Mouse (Mus musculus): ENCODE results near the gene Ttll1. TPM values are rescaled to one million over a fixed set of nuclear protein-coding genes. Genes with fewer than 3 reads are reported as not detected.

Ttll1 gene
- total and polyA plus RNA-seq, 3 experiments: 2.5 to 9.9 (median 4.9) TPM

DNA sequence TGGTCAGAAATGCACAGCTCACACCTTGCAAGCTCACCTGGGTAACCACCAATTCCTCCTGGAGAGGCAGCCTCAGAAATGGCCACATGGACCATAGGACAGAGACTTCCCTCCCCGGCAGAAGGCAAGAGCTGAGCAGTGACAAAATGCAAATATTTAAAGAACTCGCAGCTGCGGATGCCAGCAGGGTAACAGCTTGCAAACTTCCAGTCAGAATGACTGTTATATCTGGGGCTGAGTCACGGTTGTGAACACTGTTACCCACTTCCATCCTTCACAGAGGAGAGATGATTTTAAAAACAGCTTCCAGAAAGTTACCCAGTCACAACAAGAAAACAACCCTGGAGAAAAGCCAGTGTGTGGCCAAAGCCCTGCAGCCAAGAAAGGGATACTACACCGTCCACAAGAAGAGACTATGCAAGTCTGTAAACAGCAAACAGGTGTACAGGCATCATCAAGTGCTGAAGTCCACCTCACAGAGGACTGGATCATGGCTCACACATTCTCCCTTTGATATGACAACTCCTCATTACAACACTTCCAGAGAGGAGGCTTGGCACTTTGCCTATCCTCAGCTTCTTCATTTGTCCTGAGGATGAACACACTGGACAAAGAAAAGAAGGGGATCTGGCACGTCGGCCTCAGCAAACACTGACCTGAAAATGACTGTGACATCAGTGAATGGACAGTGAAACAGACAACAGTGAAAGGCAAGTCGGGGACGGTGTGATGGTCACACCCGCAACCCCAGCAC is 62.7 kb downstream of the Ttll1 start (continued):
- TF ChIP-seq ETS1 (conservative IDR thresholded peaks at IDR 0.05; ENCODE audit: low read depth, low read length) (peak; percentile 31), TBP (conservative IDR thresholded peaks at IDR 0.05; ENCODE audit: low read depth, low read length) (no peak), NELFE (IDR thresholded peaks at IDR 0.05; ENCODE audit: low read depth, low read length) (no peak)

GRCm38 (mm10) chr15:83445908-83446307 is 64.8 kb downstream of the Ttll1 start:
- Histone ChIP-seq H3K27ac (ENCODE audit: insufficient read depth, low read depth) (no peak overlapping the region), H3K4me3 (replicated peaks in 1 of 3; ENCODE audit: low read depth in 2 of 3, low read length in 2 of 3, poor library complexity in 1 of 3) (no peak overlapping the region), H3K79me2 (replicated peaks; ENCODE audit: control insufficient read depth, extremely low read depth, insufficient read depth, poor library complexity, severe bottlenecking) (peaks cover 17% of the 10 kb centered on the region), H3K27me3 (replicated peaks) (no peaks in the 10 kb centered on the region), H3K36me3 (replicated peaks in 1 of 2; ENCODE audit: control insufficient read depth in 1 of 2, insufficient read depth in 1 of 2, low read length in 1 of 2) (peaks cover 0 to 24% of the 10 kb centered on the region in 2 experiments), H3K4me2 (ENCODE audit: insufficient read depth, low read depth, poor library complexity, severe bottlenecking) (no peak overlapping the region), H3K4me1 (ENCODE audit: control insufficient read depth in 1 of 2, insufficient read depth in 2 of 2) (peaks cover 22 to 97% of the 10 kb centered on the region in 2 experiments), H3K9ac (ENCODE audit: insufficient read depth, low read depth) (no peak overlapping the region), H3K9me3 (replicated peaks; ENCODE audit: low read length) (no peaks in the 10 kb centered on the region)
- DNase-seq (ENCODE audit: extremely low read depth): no peak
- TF ChIP-seq EP300 (IDR thresholded peaks at IDR 0.05; ENCODE audit: low read length): no peak
- no peak for TF ChIP-seq ZMIZ1 (IDR thresholded peaks at IDR 0.05; ENCODE audit: low read depth, low read length)
- no peak for TF ChIP-seq ELF1 (IDR thresholded peaks at IDR 0.05; ENCODE audit: low read depth, low read length)
- TF ChIP-seq TCF12 (IDR thresholded peaks at IDR 0.05; ENCODE audit: low read depth, low read length): no peak
- no peak for TF ChIP-seq POLR2AphosphoS2 (IDR thresholded peaks at IDR 0.05; ENCODE audit: low read depth, low read length)
- TF ChIP-seq CHD2 (IDR thresholded peaks at IDR 0.05; ENCODE audit: low read length): no peak
- TF ChIP-seq CTCF (conservative IDR thresholded peaks at IDR 0.05 in 1 of 2, IDR thresholded peaks at IDR 0.05 in 1 of 2; ENCODE audit: low read depth in 2 of 2, low read length in 2 of 2): no peak
- in situ Hi-C loops (cut with MboI; ENCODE audit: low pct_ligation_motif_present, low pct_unique_long_range_greater_than_20kb, low sequenced_read_pairs) (no loop called here), dilution Hi-C loops (cut with MboI; ENCODE audit: extremely low pct_ligation_motif_present, extremely low pct_unique_long_range_greater_than_20kb, low sequenced_read_pairs) (no loop called here)

DNA sequence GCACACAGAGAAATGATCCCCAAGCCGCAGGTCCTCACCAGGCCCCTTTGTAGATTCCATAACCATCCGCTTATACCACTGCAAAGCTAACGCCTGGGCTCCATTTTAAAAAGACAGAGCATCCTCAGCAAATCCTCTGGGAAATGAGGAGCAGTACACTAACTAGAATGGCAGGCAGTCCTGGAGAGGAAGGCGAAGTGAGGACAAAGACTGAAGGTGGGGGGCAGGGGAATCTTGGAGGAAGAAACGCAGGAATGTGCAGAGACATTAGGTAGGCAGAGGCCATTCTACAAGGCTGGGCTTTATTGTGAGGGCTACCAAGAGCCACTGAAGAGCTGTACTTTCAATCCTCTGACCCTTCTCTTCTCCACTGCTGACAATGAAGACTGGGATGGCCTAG is 65.3 kb downstream of the Ttll1 start:
- TF ChIP-seq ETS1 (conservative IDR thresholded peaks at IDR 0.05; ENCODE audit: low read depth, low read length): no peak
- TF ChIP-seq KAT2A (IDR thresholded peaks at IDR 0.05; ENCODE audit: insufficient replicate concordance, low read length): no peak
- no peak for TF ChIP-seq MXI1 (IDR thresholded peaks at IDR 0.05; ENCODE audit: low read depth, low read length)
- no peak for TF ChIP-seq MYC (IDR thresholded peaks at IDR 0.05; ENCODE audit: low read depth, low read length)
- no peak for TF ChIP-seq MEF2A (IDR thresholded peaks at IDR 0.05; ENCODE audit: borderline replicate concordance, low read depth, low read length)
- TF ChIP-seq JUN (IDR thresholded peaks at IDR 0.05; ENCODE audit: insufficient read depth, low read depth, low read length): no peak
- TF ChIP-seq CHD1 (IDR thresholded peaks at IDR 0.05; ENCODE audit: low read depth, low read length): no peak
- no peak for TF ChIP-seq ELF1 (IDR thresholded peaks at IDR 0.05; ENCODE audit: low read depth, low read length)
- no peak for TF ChIP-seq JUND (conservative IDR thresholded peaks at IDR 0.05; ENCODE audit: low read depth, low read length)
- TF ChIP-seq ZNF384 (IDR thresholded peaks at IDR 0.05; ENCODE audit: low read depth, low read length): no peak
- TF ChIP-seq HCFC1 (IDR thresholded peaks at IDR 0.05; ENCODE audit: low read depth, low read length): no peak
- no peak for TF ChIP-seq IRF4 (IDR thresholded peaks at IDR 0.05; ENCODE audit: low read depth, low read length)
- no peak for TF ChIP-seq POLR2AphosphoS2 (IDR thresholded peaks at IDR 0.05; ENCODE audit: low read depth, low read length)
- TF ChIP-seq CHD2 (IDR thresholded peaks at IDR 0.05; ENCODE audit: low read length): no peak
- peaks cover 0 to 22% of the 10 kb centered on the region in 2 experiments for H3K36me3 ChIP-seq (replicated peaks in 1 of 2; ENCODE audit: control insufficient read depth in 1 of 2, insufficient read depth in 1 of 2, low read length in 1 of 2)
- H3K79me2 ChIP-seq (replicated peaks; ENCODE audit: control insufficient read depth, extremely low read depth, insufficient read depth, poor library complexity, severe bottlenecking): peaks cover 18% of the 10 kb centered on the region
- in situ Hi-C loops (cut with MboI; ENCODE audit: low pct_ligation_motif_present, low pct_unique_long_range_greater_than_20kb, low sequenced_read_pairs): no loop called here
- H3K4me2 ChIP-seq (ENCODE audit: insufficient read depth, low read depth, poor library complexity, severe bottlenecking): no peak overlapping the region
- H3K4me1 ChIP-seq (ENCODE audit: control insufficient read depth in 1 of 2, insufficient read depth in 2 of 2): peaks cover 22 to 97% of the 10 kb centered on the region in 2 experiments
- DNase-seq (ENCODE audit: extremely low read depth): no peak
- H3K4me3 ChIP-seq (replicated peaks in 1 of 3; ENCODE audit: low read depth in 2 of 3, low read length in 2 of 3, poor library complexity in 1 of 3): no peak overlapping the region
- dilution Hi-C loops (cut with MboI; ENCODE audit: extremely low pct_ligation_motif_present, extremely low pct_unique_long_range_greater_than_20kb, low sequenced_read_pairs): no loop called here
- H3K27ac ChIP-seq (ENCODE audit: insufficient read depth, low read depth): no peak overlapping the region
- H3K9me3 ChIP-seq (replicated peaks; ENCODE audit: low read length): no peaks in the 10 kb centered on the region
- H3K27me3 ChIP-seq (replicated peaks): no peaks in the 10 kb centered on the region
- no peak overlapping the region for H3K9ac ChIP-seq (ENCODE audit: insufficient read depth, low read depth)
